Mouse (Mus musculus) lung, embryonic 14.5 days (tissue): ENCODE measurements around the gene Ptger4. TPM values are rescaled to one million over a fixed set of nuclear protein-coding genes. Genes with fewer than 3 reads are reported as not detected.
"Not testable (repeated sequence)": the region's sequence is repeated elsewhere in the genome, so short reads cannot be mapped to it uniquely, and the experiment has no call there.

Experiments
- ATAC-seq: fragments of 200-750 bp; cut with Nextera tagmentation; 2 replicates; pipeline ENCODE4 v1.8.0; 2017; ENCODE audit warnings: mild to moderate bottlenecking, moderate TSS enrichment, moderate library complexity; ENCODE audit not compliant: insufficient read depth
- DNase-seq: peaks from one replicate; pipeline ENCODE4 v3.0.0-alpha.2; 2015
- H3K27ac ChIP-seq: fragments of 300-500 bp; sonication (generic); 2 replicates; pipeline ENCODE4 v1.5.1; 2014; ENCODE audit warnings: low read depth, mild to moderate bottlenecking, moderate library complexity
- H3K27me3 ChIP-seq: fragments of 300-500 bp; sonication (generic); 2 replicates; pipeline ENCODE4 v1.6.1; 2014; ENCODE audit warnings: low read length, control low read depth; ENCODE audit not compliant: insufficient read depth
- H3K36me3 ChIP-seq: fragments of 300-500 bp; sonication (generic); 2 replicates; pipeline ENCODE4 v1.6.1; 2014; ENCODE audit warnings: control low read depth; ENCODE audit not compliant: insufficient read depth
- H3K4me1 ChIP-seq: fragments of 300-500 bp; sonication (generic); 2 replicates; pipeline ENCODE4 v1.6.1; 2014; ENCODE audit warnings: antibody characterized with exemption, control low read depth; ENCODE audit not compliant: insufficient read depth
- H3K4me2 ChIP-seq: fragments of 300-500 bp; sonication (generic); 2 replicates; pipeline ENCODE4 v1.6.1; 2014; ENCODE audit warnings: mild to moderate bottlenecking
- H3K4me3 ChIP-seq: fragments of 300-500 bp; sonication (generic); 2 replicates; pipeline ENCODE4 v1.5.1; 2014; ENCODE audit warnings: low read depth, low read length
- H3K9ac ChIP-seq: fragments of 300-500 bp; sonication (generic); 2 replicates; pipeline ENCODE4 v1.6.1; 2014
- H3K9me3 ChIP-seq: fragments of 300-500 bp; sonication (generic); 2 replicates; pipeline ENCODE4 v1.6.1; 2016; ENCODE audit warnings: low read depth, low read length, control low read depth
- CTCF ChIP-seq: IDR thresholded peaks from 2 replicates; pipeline ENCODE4 v1.5.1; 2016; ENCODE audit warnings: antibody characterized with exemption, low read depth
- WGBS: fragments of 180-500 bp; shearing (Covaris S2); extraction: QIAGEN DNeasy Blood & Tissue Kit; methylation state at CpG from one replicate; pipeline ENCODE4 v1.1.7; 2014; 5-methylcytosine and 5-hydroxymethylcytosine counted together
- polyA plus RNA-seq: library from polyadenylated mRNA; unstranded; fragments of >200 nt; fragmentation: Nextera tagmentation; extraction: Ambion mirVana; gene quantifications from 2 replicates; pipeline ENCODE4 v1.2.1, GENCODE M21; 2014

The Ptger4 gene
- polyA plus RNA-seq, 1 experiment from 2014 or later: 1.0 TPM

GRCm38 (mm10) chr15:5238073-5238472, 5.9 kb downstream of the Ptger4 start:
- no peak overlapping the region for H3K9ac ChIP-seq
- H3K9me3 ChIP-seq: no peaks in the 10 kb centered on the region
- H3K27ac ChIP-seq: no peak overlapping the region
- H3K4me2 ChIP-seq: no peak overlapping the region
- no peak for ATAC-seq
- 53% methylated on average over 7 of the region's 7 CpGs for WGBS
- H3K27me3 ChIP-seq: peaks cover 14% of the 10 kb centered on the region
- peaks cover 3% of the 10 kb centered on the region; the same call in 1 of the 2 replicates for H3K4me1 ChIP-seq
- no peaks in the 10 kb centered on the region for H3K36me3 ChIP-seq
- no peak overlapping the region for H3K4me3 ChIP-seq
- no peak for DNase-seq
- TF ChIP-seq CTCF: no peak

GRCm38 (mm10) chr15:5237012-5237660, 6.9 kb downstream of the Ptger4 start:
- TF ChIP-seq CTCF: no peak
- H3K27me3 ChIP-seq: peaks cover 4% of the 10 kb centered on the region; the same call in 1 of the 2 replicates
- H3K4me1 ChIP-seq: no peaks in the 10 kb centered on the region
- no peak overlapping the region for H3K4me3 ChIP-seq
- no peaks in the 10 kb centered on the region for H3K9me3 ChIP-seq
- WGBS: 45% methylated on average over 7 of the region's 7 CpGs
- DNase-seq (peak; percentile 47), ATAC-seq (no peak)
- no peak overlapping the region for H3K4me2 ChIP-seq
- no peaks in the 10 kb centered on the region for H3K36me3 ChIP-seq
- H3K9ac ChIP-seq: no peak overlapping the region
- H3K27ac ChIP-seq: no peak overlapping the region

GRCm38 (mm10) chr15:5236538-5236937, 7.4 kb downstream of the Ptger4 start:
- H3K27me3 ChIP-seq: no peaks in the 10 kb centered on the region
- H3K4me1 ChIP-seq: no peaks in the 10 kb centered on the region
- no peaks in the 10 kb centered on the region for H3K36me3 ChIP-seq
- no peak for ATAC-seq
- H3K9ac ChIP-seq: no peak overlapping the region
- no peak overlapping the region for H3K4me3 ChIP-seq
- no peak overlapping the region for H3K27ac ChIP-seq
- DNase-seq: peak; percentile 90
- WGBS: 16% methylated on average over 6 of the region's 6 CpGs
- peak; percentile 93 for TF ChIP-seq CTCF
- H3K4me2 ChIP-seq: 0 out of 2 replicates have a peak overlapping the region, but pooled peaks have one; percentile 29
- H3K9me3 ChIP-seq: no peaks in the 10 kb centered on the region

GRCm38 (mm10) chr15:5235527-5235926, 8.5 kb downstream of the Ptger4 start:
- TF ChIP-seq CTCF: no peak
- no peaks in the 10 kb centered on the region for H3K27me3 ChIP-seq
- DNase-seq (peak; percentile 50), ATAC-seq (peak; percentile 50)
- H3K9ac ChIP-seq: no peak overlapping the region
- 27% methylated on average over 8 of the region's 8 CpGs for WGBS
- no peak overlapping the region for H3K27ac ChIP-seq
- H3K9me3 ChIP-seq: no peaks in the 10 kb centered on the region
- no peaks in the 10 kb centered on the region for H3K36me3 ChIP-seq
- no peaks in the 10 kb centered on the region for H3K4me1 ChIP-seq
- no peak overlapping the region for H3K4me2 ChIP-seq
- no peak overlapping the region for H3K4me3 ChIP-seq

GRCm38 (mm10) chr15:5234659-5235058, 9.3 kb downstream of the Ptger4 start:
- peak; percentile 14; the same call in 1 of the 2 replicates for ATAC-seq
- 81% methylated on average over 16 of the region's 16 CpGs for WGBS

GRCm38 (mm10) chr15:5230746-5231145, 13.2 kb downstream of the Ptger4 start:
- H3K9ac ChIP-seq, H3K27ac ChIP-seq, ATAC-seq, H3K27me3 ChIP-seq, H3K9me3 ChIP-seq, H3K36me3 ChIP-seq, H3K4me2 ChIP-seq, H3K4me1 ChIP-seq, DNase-seq, H3K4me3 ChIP-seq: not testable (repeated sequence)
- WGBS: 71% methylated on average over 10 of the region's 10 CpGs

More at GRCm38 (mm10) chr15:5234659-5235058, 9.3 kb downstream of the Ptger4 start:
- Histone ChIP-seq H3K27me3 (no peaks in the 10 kb centered on the region), H3K4me1 (no peaks in the 10 kb centered on the region), H3K27ac (no peak overlapping the region), H3K4me3 (no peak overlapping the region), H3K4me2 (no peak overlapping the region), H3K9ac (no peak overlapping the region), H3K36me3 (no peaks in the 10 kb centered on the region), H3K9me3 (no peaks in the 10 kb centered on the region)
- no peak for TF ChIP-seq CTCF
- no peak for DNase-seq

GRCm38 (mm10) chr15:5220491-5220890, 23.5 kb downstream of the Ptger4 start:
- Histone ChIP-seq H3K4me1 (no peaks in the 10 kb centered on the region), H3K36me3 (peaks cover 12% of the 10 kb centered on the region; the same call in 1 of the 2 replicates), H3K9ac (no peak overlapping the region), H3K4me2 (no peak overlapping the region), H3K4me3 (no peak overlapping the region), H3K27ac (no peak overlapping the region), H3K27me3 (no peaks in the 10 kb centered on the region), H3K9me3 (no peaks in the 10 kb centered on the region)
- 85% methylated on average over 6 of the region's 6 CpGs for WGBS
- TF ChIP-seq CTCF: no peak
- DNase-seq (no peak), ATAC-seq (no peak)
